Mouse (Mus musculus) heart, adult 9 months (tissue): ENCODE measurements around the gene Defb11.
"Not testable (repeated sequence)": the region's sequence is repeated elsewhere in the genome, so short reads cannot be mapped to it uniquely, and the experiment has no call there.

Experiments used
- DNase-seq, 2 experiments: peaks; one replicate each; pipeline ENCODE4 v3.0.0; 2022; ENCODE audit warnings: low spot score in 2 of 2

Defb11 gene

GRCm38 (mm10) chr8:21906290-21906689 lies at the start of gene Defb11:
TSS of gene Defb11 (minus strand) at chr8:21906412.
- not testable (repeated sequence) for DNase-seq

GRCm38 (mm10) chr8:21955321-21955720 lies 49.1 kb upstream of the Defb11 start:
- no peak for DNase-seq

- no peak for DNase-seq
Measured at GRCm38 (mm10) chr8:21947311-21948017, 41.3 kb upstream of the Defb11 start.

GRCm38 (mm10) chr8:21946462-21946861 lies 40.2 kb upstream of the Defb11 start, which contains the start of gene Defb13:
TSS of gene Defb13 (plus strand) at chr8:21946762.
- no peak for DNase-seq

GRCm38 (mm10) chr8:21938052-21938451 lies 31.8 kb upstream of the Defb11 start, which contains the start of gene Defb35:
TSS of gene Defb35 (plus strand) at chr8:21938352.
- DNase-seq: not testable (repeated sequence)

- no peak for DNase-seq
Measured at GRCm38 (mm10) chr8:21932610-21933009, 26.4 kb upstream of the Defb11 start, which contains the start of gene Defb15. TSS of gene Defb15 (minus strand) at chr8:21932710.

- not testable (repeated sequence) for DNase-seq
Measured at GRCm38 (mm10) chr8:21930754-21931153, 24.5 kb upstream of the Defb11 start.

- no peak for DNase-seq
Measured at GRCm38 (mm10) chr8:21915625-21916024, 9.4 kb upstream of the Defb11 start.

GRCm38 (mm10) chr8:21912554-21912953 lies 6.3 kb upstream of the Defb11 start:
- DNase-seq: no peak

- DNase-seq: no peak
Measured at GRCm38 (mm10) chr8:21911931-21912330, 5.7 kb upstream of the Defb11 start.

- not testable (repeated sequence) for DNase-seq
Measured at GRCm38 (mm10) chr8:21885321-21885720, 20.9 kb downstream of the Defb11 start, which contains the start of gene Defb9. TSS of gene Defb9 (minus strand) at chr8:21885421.

GRCm38 (mm10) chr8:21858586-21858985 lies 47.6 kb downstream of the Defb11 start, which contains the start of gene Defb10:
TSS of gene Defb10 (plus strand) at chr8:21858901.
- DNase-seq: not testable (repeated sequence)
